Mouse (Mus musculus) heart, embryonic 12.5 days (tissue): Measurements from ENCODE around the gene Prr15. TPM values are rescaled to one million over a fixed set of nuclear protein-coding genes. Genes with fewer than 3 reads are reported as not detected.

Experiments
- ATAC-seq: fragments of 200-750 bp; cut with Nextera tagmentation; 2 replicates; pipeline ENCODE4 v1.8.0; 2017; ENCODE audit warnings: moderate TSS enrichment, moderate library complexity; ENCODE audit not compliant: insufficient number of reproducible peaks, low FRiP score
- H3K27ac ChIP-seq: fragments of 300-500 bp; sonication (generic); 2 replicates; pipeline ENCODE4 v1.5.1; 2016; ENCODE audit warnings: mild to moderate bottlenecking, moderate library complexity; ENCODE audit not compliant: poor library complexity, severe bottlenecking
- H3K27me3 ChIP-seq: fragments of 300-500 bp; sonication (generic); replicated peaks from 2 replicates; pipeline ENCODE4 v1.6.1; 2016; ENCODE audit warnings: mild to moderate bottlenecking, moderate library complexity
- H3K36me3 ChIP-seq: fragments of 300-500 bp; sonication (generic); 2 replicates; pipeline ENCODE4 v1.6.1; 2016; ENCODE audit warnings: mild to moderate bottlenecking, moderate library complexity
- H3K4me1 ChIP-seq: fragments of 300-500 bp; sonication (generic); replicated peaks from 2 replicates; pipeline ENCODE4 v1.6.1; 2016; ENCODE audit warnings: mild to moderate bottlenecking
- H3K4me2 ChIP-seq: fragments of 300-500 bp; sonication (generic); 2 replicates; pipeline ENCODE4 v1.6.1; 2016; ENCODE audit warnings: mild to moderate bottlenecking, moderate library complexity
- H3K4me3 ChIP-seq: fragments of 300-500 bp; sonication (generic); 2 replicates; pipeline ENCODE4 v1.5.1; 2016; ENCODE audit warnings: mild to moderate bottlenecking
- H3K9ac ChIP-seq: fragments of 300-500 bp; sonication (generic); 2 replicates; pipeline ENCODE4 v1.6.1; 2016; ENCODE audit warnings: mild to moderate bottlenecking, moderate library complexity
- H3K9me3 ChIP-seq: fragments of 300-500 bp; sonication (generic); replicated peaks from 2 replicates; pipeline ENCODE4 v1.6.1; 2016; ENCODE audit warnings: mild to moderate bottlenecking, moderate library complexity
- WGBS: fragments of 180-500 bp; shearing (Covaris S2); methylation state at CpG from one replicate; pipeline ENCODE4 v1.1.7; 2016; 5-methylcytosine and 5-hydroxymethylcytosine counted together
- polyA plus RNA-seq: library from polyadenylated mRNA; unstranded; fragments of >200 nt; fragmentation: Nextera tagmentation; extraction: Ambion mirVana; gene quantifications from 2 replicates; pipeline ENCODE4 v1.2.1, GENCODE M21; 2016

The Prr15 gene
- polyA plus RNA-seq, 1 experiment from 2014 or later = 13.7 TPM

GRCm38 (mm10) chr6:54362526-54363324 is 37.1 kb downstream of the Prr15 start:
- Histone ChIP-seq H3K36me3 (no peaks in the 10 kb centered on the region), H3K27me3 (no peaks in the 10 kb centered on the region), H3K9ac (no peak overlapping the region), H3K4me1 (peaks cover 6% of the 10 kb centered on the region; the same call in 1 of the 2 replicates), H3K9me3 (peaks cover 3% of the 10 kb centered on the region; the same call in 1 of the 2 replicates), H3K4me3 (no peak overlapping the region), H3K4me2 (no peak overlapping the region), H3K27ac (no peak overlapping the region)
- 79% methylated on average over 12 of the region's 12 CpGs for WGBS
- ATAC-seq = no peak

GRCm38 (mm10) chr6:54364406-54365136 is 38.9 kb downstream of the Prr15 start:
- H3K9me3 ChIP-seq = peaks cover under 1% of the 10 kb centered on the region; the same call in 1 of the 2 replicates
- H3K27me3 ChIP-seq = no peaks in the 10 kb centered on the region
- H3K4me3 ChIP-seq = no peak overlapping the region
- H3K4me2 ChIP-seq = no peak overlapping the region
- 77% methylated on average over 12 of the region's 12 CpGs for WGBS
- ATAC-seq = peak; percentile 51; the same call in 1 of the 2 replicates
- no peak overlapping the region for H3K9ac ChIP-seq
- no peaks in the 10 kb centered on the region for H3K36me3 ChIP-seq
- H3K27ac ChIP-seq = 0 out of 2 replicates have a peak overlapping the region, but pooled peaks have one; percentile 35
- peaks cover 9% of the 10 kb centered on the region; the same call in 1 of the 2 replicates for H3K4me1 ChIP-seq

- Histone ChIP-seq H3K9me3 (no peaks in the 10 kb centered on the region), H3K9ac (no peak overlapping the region), H3K4me3 (no peak overlapping the region), H3K4me1 (peaks cover 14% of the 10 kb centered on the region; the same call in 1 of the 2 replicates), H3K36me3 (no peaks in the 10 kb centered on the region), H3K27ac (no peak overlapping the region), H3K27me3 (no peaks in the 10 kb centered on the region; the same call in 1 of the 2 replicates), H3K4me2 (no peak overlapping the region)
- WGBS = 60% methylated on average over 5 of the region's 5 CpGs
- no peak for ATAC-seq
Measured at GRCm38 (mm10) chr6:54366607-54367006, 41.0 kb downstream of the Prr15 start.

DNA sequence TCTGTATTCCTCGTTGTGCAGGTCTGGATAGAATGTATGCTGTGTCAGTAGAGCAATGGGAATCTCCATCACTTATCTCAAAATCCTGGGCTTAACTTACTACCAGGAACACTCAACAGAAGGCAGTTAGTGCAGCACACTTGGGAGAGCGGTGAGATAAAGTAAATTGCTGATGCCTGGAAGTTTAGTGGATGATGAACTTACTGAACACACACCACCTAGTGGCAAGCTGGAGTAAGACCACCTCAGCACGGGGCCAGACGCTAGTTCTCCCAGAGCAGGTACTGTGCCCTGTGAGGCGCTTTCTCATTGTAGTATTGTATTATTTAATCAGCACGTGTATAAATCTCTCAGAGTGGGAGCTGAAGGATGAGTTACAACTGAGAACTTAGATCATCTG is 42.4 kb downstream of the Prr15 start:
- Histone ChIP-seq H3K27me3 (no peaks in the 10 kb centered on the region; the same call in 1 of the 2 replicates), H3K36me3 (no peaks in the 10 kb centered on the region), H3K4me2 (peak overlapping the region; percentile 42), H3K4me1 (peaks cover 23% of the 10 kb centered on the region), H3K27ac (no peak overlapping the region), H3K9ac (no peak overlapping the region), H3K9me3 (no peaks in the 10 kb centered on the region), H3K4me3 (no peak overlapping the region)
- WGBS = 13% methylated on average over 6 of the region's 6 CpGs
- 0 out of 2 replicates have a peak, but pooled peaks have one; percentile 29 for ATAC-seq

DNA sequence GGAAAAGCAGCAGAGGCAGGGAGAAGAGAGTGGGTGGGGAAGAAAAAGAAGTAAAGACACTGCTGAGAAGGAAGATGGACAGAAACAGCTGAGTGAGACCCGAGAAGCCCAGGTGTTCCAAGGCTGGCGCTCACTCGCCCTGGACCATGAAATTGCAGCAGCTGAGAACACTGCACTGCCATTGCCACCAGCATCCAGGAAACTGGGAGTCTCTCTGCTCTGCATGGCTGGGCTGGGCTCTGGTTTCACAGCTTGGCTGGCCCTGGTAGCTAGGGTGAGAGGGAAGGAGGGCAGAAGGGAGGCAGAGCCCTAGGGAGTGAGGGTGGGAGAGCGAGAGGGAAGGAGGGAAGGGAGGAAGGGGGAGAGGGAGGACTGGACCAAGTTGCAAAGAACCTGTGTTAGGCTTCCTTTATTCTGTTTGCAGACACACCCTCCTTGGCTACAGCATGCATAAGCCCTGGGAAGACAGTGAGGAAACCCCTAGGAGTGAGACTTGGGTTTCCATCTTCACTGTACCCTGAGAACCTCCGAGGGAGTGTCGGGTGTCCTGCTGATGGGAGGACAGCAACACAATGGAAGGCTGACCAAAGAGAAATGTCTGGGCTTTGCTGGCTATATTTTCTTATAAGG is 44.4 kb downstream of the Prr15 start:
- Histone ChIP-seq H3K36me3 (no peaks in the 10 kb centered on the region), H3K27me3 (no peaks in the 10 kb centered on the region; the same call in 1 of the 2 replicates), H3K27ac (no peak overlapping the region), H3K9ac (no peak overlapping the region), H3K4me1 (peaks cover 17% of the 10 kb centered on the region), H3K4me2 (no peak overlapping the region), H3K9me3 (no peaks in the 10 kb centered on the region), H3K4me3 (no peak overlapping the region)
- 69% methylated on average over 6 of the region's 6 CpGs for WGBS
- ATAC-seq = no peak

DNA sequence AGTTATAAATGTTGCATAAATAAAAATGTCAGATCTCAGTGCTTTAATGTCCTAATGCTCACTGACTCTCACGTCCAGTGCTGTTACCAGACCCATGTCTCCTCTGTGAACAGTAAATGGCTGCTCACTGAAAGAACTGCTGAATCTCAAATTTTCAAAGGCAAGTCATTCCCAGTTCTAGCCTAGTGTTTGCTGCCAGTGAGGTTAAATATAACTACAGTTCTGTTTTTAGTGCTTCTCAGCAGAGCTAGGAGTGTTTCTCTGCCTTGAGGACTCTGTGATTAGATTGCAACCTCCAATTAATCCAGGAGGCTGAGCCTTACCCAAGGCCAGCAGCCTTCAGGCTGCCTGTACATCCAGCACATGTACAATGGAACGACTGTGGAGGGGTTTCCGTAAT is 46.2 kb downstream of the Prr15 start:
- no peaks in the 10 kb centered on the region for H3K9me3 ChIP-seq
- H3K27ac ChIP-seq = 0 out of 2 replicates have a peak overlapping the region, but pooled peaks have one; percentile 3
- H3K4me3 ChIP-seq = no peak overlapping the region
- no peaks in the 10 kb centered on the region for H3K36me3 ChIP-seq
- H3K9ac ChIP-seq = no peak overlapping the region
- peaks cover 4% of the 10 kb centered on the region; the same call in 1 of the 2 replicates for H3K27me3 ChIP-seq
- H3K4me2 ChIP-seq = no peak overlapping the region
- no peak for ATAC-seq
- peaks cover 17% of the 10 kb centered on the region for H3K4me1 ChIP-seq
- WGBS = 56% methylated on average over 3 of the region's 3 CpGs

DNA sequence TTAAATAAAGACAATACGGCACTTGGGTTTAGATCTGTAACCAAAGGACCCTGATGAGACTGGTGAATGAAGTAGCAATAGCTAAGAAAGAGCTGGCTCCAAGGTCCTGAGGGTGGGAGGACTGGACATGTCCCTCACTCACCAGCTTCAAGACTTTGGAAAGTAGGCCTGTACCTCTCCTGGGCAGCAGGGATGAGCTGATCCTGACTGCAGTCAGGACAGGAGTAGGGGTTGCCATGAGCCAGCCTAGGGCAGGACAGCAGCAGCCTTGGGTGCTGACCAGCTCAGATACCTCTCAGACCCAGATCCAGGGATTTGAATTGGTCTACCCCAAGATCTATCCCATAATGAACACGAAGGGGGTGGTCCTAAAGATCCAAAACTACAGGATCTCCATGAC is 53.7 kb downstream of the Prr15 start:
- no peaks in the 10 kb centered on the region for H3K9me3 ChIP-seq
- no peak overlapping the region for H3K27ac ChIP-seq
- 0 out of 2 replicates have a peak, but pooled peaks cover 4% of the 10 kb centered on the region for H3K27me3 ChIP-seq
- no peak overlapping the region for H3K9ac ChIP-seq
- no peaks in the 10 kb centered on the region for H3K36me3 ChIP-seq
- no peaks in the 10 kb centered on the region for H3K4me1 ChIP-seq
- ATAC-seq = no peak
- no peak overlapping the region for H3K4me3 ChIP-seq
- 66% methylated on average over 2 of the region's 2 CpGs for WGBS
- no peak overlapping the region for H3K4me2 ChIP-seq

Other genes with a start within 250 kb of the Prr15 start
- gene Wipf3, start 103.8 kb downstream of the Prr15 start, polyA plus RNA-seq = 4.8 and 4.9 TPM in 2 replicates
- 14.5 and 19.7 TPM in 2 replicates for gene Scrn1, start 240.7 kb downstream of the Prr15 start, polyA plus RNA-seq